Mouse (Mus musculus) heart, postnatal 0 days (tissue): ENCODE data around the gene Dpy19l1.

ENCODE experiments used
- CTCF ChIP-seq: IDR thresholded peaks from 2 replicates; pipeline ENCODE4 v1.5.1; 2016; ENCODE audit warnings: antibody characterized with exemption, control low read depth, low read depth
- EP300 ChIP-seq: IDR thresholded peaks from 2 replicates; pipeline ENCODE4 v1.6.1; 2016; ENCODE audit warnings: antibody characterized with exemption, low read depth

GRCm38 (mm10) chr9:24453833-24454232 is 49.1 kb downstream of the Dpy19l1 start:
- TF ChIP-seq CTCF (no peak), EP300 (no peak)
